Mouse (Mus musculus) layer of hippocampus, adult 11-12 months (tissue): ENCODE data around the gene Slc28a1.
"Not testable (repeated sequence)": the region's sequence is repeated elsewhere in the genome, so short reads cannot be mapped to it uniquely, and the experiment has no call there.

ENCODE experiments used
- DNase-seq: peaks from one replicate; pipeline ENCODE4 v3.0.0; 2022; ENCODE audit warnings: low spot score

Gene Slc28a1

DNA sequence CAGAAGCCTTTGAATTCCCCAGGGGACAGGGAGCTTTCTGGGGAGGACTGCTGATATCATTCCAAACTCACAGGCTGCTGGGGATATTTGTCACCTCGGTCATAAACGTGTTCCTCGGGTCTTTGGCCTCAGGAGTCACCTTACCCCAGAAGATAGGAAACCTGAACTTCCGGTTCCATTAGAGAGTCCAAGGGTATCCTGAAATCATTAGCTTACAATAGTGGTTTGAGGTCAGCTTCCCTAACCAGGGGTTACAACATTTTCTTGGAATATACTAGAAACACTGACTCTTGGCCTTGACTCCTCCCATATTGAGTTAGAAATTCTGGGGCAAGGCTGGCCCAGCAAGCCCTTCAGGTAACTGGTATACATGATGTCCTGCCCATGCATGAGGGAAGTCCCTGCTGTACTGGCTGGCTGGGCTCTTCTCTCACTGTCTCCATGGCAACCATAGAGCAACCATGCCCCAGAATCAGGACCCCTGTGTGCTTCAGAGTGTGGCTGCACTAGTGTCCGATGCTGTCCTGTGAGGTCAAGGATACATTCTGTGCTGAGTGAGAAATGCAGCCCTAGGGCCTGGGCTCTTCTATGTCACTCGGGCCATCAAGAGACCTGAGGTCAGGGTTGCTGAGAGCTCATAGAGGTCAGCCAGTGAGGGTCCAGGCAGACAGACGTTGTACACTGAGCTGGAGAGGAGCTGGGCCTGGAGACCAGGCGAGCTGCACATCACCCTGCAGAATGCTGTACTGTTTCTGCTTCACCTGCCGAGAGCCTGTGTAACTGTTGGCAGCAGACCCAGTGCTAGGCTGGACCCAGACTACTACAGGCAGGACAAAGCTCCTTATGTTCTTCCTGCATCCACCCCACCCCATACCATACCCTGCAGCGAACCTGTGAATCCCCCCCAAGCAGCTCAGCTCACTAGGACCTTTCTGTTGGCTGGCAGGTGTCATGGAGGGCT, 10.9 kb downstream of the Slc28a1 start:
- DNase-seq: no peak

DNA sequence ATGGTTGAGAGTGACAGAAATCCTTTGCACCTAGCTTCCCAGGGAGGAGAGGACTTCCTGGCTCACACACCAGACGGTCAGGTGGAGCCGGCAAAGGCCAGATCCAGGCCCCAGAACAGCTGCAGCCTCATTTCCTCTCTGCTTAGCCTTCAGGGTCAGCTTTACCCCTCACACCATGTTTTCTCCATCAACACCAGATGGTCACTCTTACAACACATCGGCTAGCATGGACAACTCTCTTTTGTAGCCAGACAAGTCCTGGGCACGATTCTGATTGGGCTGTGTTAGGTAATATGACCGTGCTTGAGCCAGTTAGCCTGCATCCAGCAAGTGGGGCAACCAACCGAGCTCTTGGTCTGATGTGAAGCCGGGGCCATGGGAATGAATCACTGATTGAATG, 17.3 kb downstream of the Slc28a1 start:
- DNase-seq: no peak

DNA sequence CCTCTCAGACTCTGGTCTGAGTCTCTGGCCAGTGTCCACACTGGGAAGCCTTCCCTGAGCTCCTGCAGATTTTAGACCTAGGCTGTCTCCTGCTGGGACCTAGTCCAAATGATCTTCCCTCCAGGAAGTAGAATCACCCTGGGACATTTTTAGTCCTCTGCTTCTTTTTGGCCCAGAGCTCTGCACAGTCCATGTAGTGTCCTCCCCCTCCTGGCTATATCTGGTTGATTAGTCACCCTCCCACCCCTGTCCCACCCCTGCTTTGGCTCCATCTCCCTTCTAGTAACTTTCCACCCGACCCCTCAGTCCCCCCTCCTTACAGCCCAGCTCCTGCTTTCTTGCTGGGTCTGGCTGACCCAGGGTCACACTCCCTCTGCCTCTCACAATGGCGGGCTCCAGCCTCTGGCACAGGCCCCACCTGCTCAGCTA, 18.3 kb downstream of the Slc28a1 start:
- no peak for DNase-seq

DNA sequence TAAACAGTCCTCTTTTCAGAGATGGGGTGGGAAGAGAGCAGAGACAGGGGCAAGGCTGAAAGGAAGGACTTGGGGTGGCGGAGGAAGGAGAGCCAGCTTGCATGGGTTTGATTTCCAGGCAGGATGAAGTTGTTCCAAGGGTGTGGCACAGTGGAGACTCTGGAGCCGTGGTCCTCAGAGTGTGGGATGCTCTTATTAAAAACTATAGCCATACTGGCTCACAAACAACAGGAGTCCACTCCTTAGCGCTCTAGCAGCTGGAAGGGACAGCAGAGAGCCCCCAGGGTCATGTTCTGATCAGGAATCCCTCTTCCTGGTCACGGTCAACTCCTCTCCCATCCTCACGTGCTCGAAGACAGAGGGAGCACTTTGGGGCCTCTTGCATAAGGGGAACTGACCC, 18.8 kb downstream of the Slc28a1 start:
- no peak for DNase-seq

DNA sequence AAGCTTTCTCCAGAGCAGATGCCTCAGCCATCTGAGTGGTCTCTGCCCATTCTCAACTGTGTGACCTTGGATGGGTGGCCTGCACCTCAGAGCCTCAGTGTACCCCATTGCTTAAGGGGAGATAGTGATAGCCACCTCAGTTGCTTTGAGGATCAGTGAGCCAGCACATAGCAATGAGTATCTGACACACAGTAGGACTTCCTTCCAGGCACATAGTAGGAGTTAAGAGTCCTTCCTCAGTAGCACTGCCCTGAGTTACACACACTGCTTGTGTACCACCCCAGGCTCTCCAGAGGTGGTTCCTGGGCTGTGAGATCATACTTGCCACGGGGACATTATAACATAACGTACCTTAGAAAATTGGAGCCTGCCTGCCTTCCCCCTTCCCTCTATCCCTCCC, 19.3 kb downstream of the Slc28a1 start:
- DNase-seq: no peak

DNA sequence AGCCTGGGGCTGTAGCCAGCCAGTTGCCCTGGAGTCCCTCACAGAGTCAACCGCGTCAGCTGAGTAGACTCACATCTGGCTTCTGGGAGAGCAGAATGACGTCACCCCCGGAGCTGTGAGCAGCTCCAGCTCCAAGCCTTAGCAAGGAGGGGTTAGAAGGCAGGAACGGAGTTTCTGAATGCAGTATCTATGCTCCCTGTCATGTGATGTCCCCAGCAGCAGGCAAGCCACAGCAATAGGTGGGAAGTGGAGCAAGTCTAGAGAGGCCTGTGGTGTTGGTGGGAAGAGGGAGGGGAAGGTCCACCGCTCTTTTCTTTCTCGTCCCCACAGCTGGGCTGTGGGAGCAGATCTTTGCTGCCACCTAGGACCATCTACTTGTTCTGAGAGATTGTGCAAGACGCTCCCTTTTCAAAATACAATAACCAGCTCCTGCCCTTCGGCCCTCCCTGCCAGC, 20.0 kb downstream of the Slc28a1 start:
- DNase-seq: peak; percentile 71

DNA sequence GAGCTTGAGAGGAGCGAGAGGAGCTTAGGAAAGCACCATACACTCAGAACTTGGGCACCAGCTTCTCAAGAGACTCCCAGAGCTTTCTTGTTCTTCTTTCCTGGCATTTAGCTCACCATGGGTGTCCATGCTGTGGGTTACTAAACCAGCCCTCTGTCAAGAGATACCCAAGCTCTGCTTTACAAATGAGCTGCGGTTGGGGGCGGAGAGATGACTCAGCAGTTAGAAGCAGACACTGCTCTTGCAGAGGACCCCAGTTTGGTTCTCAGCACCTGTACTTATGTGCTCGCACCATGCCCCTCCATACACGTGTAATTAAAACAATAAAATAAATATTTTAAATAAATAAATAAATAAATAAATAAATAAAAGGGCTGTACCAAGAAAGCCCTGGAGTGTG, 22.7 kb downstream of the Slc28a1 start:
- no peak for DNase-seq

DNA sequence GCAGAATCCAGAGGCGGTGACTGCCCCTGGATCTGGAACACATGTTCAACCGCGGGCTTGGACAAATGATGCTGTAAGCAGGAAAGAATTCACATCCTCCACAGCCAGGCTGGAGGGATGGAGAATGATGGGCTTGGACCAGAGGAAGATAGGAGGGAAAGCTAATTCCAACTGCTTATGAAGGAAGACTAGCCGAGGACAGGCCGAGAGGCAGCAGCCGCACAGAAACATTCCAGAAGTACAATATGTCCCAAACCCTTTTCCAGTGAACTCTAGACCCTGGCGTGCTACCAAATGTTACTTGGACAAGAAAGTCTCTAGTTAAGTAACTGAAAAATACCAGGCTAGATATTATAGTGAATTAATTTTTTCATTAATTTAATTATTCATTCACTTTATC, 24.5 kb downstream of the Slc28a1 start:
- no peak for DNase-seq

DNA sequence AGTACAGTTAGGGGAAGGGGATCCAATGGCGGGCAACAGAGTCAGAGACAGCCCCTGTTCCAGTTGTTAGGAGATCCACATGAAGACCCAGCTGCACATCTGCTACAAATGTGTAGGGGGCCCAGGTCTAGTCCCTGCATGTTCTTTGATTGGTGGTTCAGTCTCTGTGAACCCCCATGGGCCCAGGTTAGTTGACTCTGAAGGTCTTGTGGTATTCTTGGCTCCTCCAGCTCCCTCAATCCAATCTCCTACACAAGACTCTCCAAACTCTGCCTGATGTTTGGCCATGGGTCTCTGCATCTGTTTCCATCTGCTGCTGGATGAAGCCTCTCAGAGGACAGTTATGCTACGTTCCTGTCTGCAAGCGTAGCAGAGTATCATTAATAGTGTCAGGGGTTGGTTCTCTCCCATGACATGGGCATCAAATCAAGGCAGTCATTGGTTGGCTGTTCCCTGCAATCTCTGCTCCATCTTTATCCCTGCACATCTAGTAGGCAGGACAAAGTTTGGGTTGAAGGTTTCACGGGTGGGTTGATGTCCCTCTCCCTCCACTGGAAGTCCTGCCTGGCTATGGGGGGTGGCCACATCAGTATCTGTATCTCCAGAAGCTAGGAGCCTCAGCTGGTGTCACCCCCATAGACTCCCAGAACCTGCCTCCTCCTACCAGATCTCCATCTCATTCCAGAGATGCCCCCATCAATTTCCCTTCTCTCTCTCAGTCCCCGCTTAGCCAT, 25.2 kb downstream of the Slc28a1 start:
- DNase-seq: no peak

DNA sequence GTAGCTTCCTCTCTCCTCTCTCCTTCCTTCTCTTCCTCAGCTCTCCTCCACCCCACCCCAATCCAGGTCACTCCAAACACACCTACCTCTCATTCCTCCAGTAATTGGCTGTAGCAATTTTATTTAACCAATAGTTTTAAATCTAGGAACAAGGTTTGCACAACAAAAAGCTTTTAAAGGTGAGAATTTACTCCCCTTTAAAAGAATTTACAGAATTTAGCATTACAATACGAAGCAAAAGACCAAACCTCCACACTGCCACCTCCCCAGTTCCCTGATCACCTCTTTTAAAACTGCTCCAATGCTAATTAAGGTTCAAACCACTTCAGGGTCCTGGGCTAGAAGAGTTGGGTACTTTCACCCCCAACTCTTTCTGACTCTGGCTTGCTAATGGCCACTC, 26.9 kb downstream of the Slc28a1 start:
- no peak for DNase-seq

DNA sequence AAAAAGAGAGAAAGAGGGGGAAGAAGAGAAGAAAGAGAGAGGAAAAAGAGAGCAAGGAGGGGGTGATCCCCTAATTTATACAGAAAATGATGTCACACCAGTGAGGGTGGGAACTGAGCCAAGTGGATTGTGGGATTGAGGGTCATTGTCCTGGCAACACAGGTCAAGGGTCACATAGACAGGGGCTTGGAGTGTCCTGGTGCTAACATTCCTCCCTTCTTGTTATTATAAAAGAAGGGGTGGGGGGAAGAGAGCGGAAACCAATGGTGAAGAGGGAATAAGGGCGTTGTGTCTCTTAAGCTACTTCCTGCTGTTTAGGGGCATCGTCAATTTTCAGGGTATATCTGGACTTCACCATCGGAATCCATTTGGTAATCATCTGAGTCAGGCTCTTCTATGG, 28.5 kb downstream of the Slc28a1 start:
- not testable (repeated sequence) for DNase-seq

DNA sequence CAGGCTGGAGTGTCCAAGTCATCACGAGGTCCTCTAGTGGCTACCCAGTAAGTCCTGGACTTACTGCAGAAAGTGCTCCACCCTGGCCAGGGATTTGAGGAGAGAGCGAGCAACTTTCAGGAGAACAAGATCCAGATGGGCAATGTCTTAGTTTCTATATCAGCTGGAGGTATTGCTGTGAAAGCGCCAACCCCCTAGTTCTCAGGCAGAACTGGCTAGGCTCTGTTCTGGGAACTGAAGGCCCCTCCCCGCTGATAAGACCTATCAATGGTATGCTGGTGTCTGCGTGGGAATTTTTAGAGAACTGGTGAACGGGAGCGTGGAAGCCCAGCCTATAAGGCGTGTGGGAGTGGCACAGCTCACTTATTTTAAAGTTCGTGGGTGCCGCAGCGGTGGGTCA, 35.2 kb downstream of the Slc28a1 start:
- DNase-seq: no peak

DNA sequence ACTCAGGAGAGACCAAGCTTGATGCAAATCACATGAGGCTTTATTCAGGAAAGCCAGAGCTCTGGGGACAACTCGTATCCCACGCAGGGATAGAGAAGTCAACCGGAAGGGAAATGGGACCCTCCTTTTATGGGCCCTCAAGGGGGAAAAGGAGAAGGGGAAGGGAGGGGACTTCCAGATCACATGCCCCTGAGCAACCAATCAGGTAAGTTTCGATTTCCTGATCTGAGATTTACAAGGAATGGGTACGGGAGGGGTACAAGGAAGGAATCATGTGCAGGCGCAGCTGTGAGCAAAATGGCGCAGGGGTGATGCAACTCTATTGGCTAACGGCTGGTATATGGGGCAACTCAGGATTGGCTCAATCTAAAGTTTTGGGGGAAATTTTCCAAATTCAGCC, 36.6 kb downstream of the Slc28a1 start:
- DNase-seq: no peak

DNA sequence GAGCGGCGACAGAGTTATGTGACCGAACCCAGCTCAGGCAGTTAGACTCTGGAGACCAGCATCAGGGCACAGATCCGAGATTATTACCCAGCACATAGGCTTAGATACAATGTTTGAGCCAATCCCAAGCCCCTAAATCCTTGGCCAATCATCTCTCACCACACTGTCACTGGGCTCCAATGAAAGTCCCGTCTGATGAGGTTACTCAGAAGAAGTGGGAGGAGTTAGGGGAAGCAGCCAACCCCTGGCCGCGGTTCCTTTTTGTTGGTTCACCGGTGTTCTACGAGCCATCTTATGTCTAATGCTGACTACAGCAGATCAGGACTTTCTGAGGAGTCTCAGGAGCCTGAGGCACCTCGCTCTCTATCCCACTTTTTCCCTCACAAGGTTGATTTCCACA, 37.7 kb downstream of the Slc28a1 start:
- no peak for DNase-seq

DNA sequence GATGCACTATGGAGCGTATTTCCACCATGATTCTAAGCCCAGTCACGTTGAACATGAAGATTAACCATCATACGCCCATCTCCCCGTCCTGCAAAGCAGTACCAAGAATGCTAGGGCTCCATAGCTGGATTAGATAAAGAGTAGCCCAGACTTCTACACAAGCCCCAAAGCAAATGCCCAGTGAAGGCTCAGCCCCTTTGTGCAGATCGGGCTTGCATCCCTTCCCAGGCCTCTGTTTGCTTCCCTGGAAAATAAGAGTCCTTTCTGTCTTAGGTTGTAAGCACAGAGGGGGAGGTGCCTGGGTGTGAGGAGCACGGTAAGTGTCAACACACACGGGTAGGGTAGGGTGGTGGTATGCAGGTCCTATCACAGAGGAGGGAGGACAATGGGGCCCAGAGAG, 38.2 kb downstream of the Slc28a1 start:
- DNase-seq: no peak

DNA sequence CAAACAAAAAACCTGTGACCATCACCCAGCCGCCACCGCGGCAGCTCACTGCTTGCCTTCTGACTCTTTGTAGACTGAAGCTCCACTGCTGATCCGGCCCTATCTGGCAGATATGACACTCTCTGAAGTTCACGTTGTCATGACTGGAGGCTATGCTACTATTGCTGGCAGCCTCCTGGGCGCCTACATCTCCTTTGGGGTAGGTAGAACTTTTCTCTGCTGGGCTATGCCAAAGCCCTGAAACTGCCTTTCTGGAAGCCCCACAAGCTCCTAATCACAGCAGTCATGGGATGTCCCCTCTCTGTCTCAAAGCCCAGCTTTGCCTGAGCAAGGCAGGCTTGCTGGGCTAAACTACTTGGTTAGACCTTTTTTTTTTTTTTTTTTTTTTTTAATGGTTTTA, 38.7 kb downstream of the Slc28a1 start:
- no peak for DNase-seq

DNA sequence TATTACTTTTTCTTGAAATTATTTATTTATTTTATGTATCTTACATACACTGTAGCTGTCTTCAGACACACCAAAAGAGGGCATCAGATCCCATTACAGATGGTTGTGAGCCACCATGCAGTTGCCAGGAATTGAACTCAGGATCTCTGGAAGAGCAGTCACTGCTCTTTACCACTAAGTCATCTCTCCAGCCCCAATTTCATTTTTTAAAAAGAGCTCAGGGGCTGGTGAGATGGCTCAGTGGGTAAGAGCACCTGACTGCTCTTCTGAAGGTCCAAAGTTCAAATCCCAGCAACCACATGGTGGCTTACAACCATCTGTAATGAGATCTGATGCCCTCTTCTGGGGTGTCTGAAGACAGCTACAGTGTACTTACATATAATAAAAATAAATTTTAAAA, 39.6 kb downstream of the Slc28a1 start:
- not testable (repeated sequence) for DNase-seq

DNA sequence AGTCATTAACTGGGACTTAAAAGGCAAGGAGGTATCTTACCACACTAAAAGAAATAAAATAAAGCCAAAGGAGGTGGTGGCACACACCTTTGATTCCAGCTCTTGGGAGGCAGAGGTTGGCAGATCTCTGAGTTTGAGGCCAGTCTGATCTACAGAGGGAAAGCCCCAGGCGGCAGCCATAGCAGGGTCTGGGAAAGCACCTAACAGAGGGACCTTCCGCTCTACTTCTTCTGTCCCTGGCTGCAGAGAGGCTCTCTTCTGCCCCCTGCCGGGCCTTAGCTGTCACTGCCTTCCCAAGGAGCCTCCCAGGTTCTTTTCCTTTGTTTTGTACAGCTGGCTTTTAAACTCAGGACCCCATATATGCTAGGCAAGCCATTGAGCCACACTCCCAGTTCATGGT, 40.4 kb downstream of the Slc28a1 start:
- DNase-seq: peak; percentile 45

DNA sequence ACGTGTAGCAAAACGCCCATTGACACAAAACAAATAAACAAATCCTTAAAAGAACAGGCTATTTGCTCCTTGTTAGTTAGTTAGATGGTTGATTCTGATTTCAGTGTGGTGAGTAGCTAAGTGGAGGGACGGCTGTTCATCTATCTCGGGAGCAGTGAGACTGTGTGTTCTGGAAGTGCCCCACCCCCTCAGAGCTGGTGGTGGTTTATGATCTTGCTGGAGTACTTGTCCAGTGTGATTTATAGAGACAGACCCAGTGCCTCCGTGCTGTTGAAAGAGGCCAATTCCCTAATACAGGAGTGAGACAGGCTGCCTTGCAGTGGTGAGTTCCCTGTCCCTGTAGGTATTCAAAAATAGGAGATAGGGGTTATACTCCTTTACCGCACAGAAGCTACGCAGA, 44.3 kb downstream of the Slc28a1 start:
- DNase-seq: no peak

DNA sequence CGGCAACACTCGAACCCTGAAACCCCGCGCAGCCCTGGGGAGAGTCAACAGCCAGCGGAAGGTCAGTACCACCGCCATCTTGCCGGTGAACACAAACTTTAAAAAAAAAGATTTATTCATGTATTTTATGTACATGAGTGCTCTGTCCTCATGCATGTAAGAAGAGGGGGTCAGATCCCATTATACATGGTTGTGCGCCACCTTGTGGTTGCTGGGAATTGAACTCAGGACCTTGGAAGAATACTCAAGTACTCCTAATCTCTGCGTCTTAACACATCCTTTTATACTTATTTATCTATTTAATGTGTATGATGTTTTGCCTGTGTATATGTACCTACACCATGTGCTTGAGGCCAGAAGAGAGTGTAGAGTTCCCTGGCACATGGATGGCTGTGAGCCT, 47.1 kb downstream of the Slc28a1 start:
- DNase-seq: peak; percentile 35

DNA sequence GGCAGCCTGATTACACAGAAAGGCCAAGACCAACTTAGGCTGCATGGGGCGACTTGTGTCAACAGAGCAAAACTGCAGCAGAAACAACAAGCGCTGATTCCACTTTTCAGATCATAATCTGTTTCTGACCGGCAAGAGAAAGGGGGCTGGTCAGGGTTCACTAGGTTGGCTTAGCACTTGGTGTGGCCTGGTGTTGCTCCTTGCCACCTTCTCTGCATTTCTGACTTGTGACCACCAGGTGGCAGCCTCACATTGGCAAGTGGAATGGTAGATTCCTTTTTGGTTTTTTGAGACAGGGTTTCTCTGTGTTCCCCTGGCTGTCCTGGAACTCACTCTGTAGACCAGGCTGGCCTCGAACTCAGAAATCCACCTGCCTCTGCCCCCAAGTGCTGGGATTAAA, 47.7 kb downstream of the Slc28a1 start:
- peak; percentile 77 for DNase-seq

DNA sequence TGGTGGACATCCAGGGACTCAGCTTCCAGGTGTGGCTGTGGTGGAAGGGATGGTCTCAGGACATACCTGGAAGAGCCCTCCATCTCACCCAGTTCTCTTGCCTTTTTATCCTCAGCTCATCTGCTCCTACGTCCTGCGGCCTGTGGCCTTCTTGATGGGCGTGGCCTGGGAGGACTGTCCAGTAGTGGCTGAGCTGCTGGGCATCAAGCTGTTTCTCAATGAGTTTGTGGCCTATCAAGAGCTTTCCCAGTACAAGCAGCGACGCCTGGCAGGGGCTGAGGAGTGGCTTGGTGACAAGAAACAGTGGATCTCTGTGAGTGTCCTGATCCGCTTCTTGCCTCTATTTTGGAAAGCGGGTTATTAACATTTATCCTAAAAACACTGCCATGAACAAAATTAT, 49.8 kb downstream of the Slc28a1 start:
- DNase-seq: no peak

DNA sequence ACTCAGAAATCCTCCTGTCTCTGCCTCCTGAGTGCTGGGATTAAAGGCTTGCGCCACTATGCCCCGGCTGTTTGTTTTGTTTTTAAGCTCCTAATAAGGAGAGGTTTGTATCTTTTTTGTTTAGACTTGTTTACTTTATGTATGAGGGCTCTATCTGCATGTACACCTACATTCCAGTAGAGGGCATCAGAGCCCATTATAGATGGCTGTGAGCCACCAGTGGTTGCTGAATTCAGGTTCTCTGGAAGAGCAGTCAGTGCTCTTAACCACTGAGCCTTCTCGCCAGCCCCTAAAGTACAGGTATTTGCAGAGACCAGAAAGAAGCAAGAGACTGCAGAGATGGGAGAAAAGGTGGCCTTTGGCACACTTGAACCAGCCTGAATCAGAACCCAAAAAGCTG, 52.5 kb downstream of the Slc28a1 start:
- DNase-seq: peak; percentile 41
